Mouse (Mus musculus): ENCODE data around the gene Krt80.
A peak's percentile ranks its signal among the peaks of the same experiment; 100 is the strongest.

Krt80 gene

GRCm38 (mm10) chr15:101320010-101320617, 49.8 kb downstream of the Krt80 start:
- no peak for ATAC-seq (ENCODE audit: insufficient number of reproducible peaks, low FRiP score, low TSS enrichment)

GRCm38 (mm10) chr15:101318889-101319765, 50.8 kb downstream of the Krt80 start:
- ATAC-seq (ENCODE audit: insufficient number of reproducible peaks, low FRiP score, low TSS enrichment), result no peak

DNA sequence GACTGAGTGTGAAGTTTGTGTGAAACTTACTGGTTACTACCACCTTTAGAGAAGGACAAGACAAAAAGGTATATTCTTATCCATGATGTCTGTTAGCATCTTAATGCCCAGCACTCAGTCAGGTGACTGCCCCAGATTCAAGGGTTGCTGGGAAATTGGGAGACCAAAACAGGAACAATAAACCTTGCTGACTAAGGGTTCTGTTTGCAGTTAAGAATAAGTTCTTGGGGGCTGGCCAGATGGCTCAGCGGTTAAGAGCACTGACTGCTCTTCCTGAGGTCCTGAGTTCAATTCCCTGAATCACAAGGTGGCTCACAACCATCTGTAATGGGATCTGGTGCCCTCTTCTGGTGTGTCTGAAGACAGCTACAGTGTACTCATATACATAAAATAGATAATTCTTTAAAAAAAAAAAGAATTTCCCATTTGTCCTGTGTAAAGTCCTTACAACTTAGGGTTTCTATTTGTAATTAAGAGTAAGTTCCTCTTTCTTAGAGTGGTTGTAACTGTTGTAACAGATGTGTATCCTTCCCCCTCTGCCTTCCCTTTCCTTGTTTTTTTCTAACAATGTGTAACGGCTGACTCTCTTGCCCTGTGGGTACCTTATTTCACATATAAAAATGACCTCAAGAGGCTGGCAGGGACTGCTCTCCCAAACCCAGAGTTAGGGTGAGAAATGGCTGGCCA, 52.0 kb downstream of the Krt80 start:
- ATAC-seq (ENCODE audit: insufficient number of reproducible peaks, low FRiP score, low TSS enrichment), result no peak

DNA sequence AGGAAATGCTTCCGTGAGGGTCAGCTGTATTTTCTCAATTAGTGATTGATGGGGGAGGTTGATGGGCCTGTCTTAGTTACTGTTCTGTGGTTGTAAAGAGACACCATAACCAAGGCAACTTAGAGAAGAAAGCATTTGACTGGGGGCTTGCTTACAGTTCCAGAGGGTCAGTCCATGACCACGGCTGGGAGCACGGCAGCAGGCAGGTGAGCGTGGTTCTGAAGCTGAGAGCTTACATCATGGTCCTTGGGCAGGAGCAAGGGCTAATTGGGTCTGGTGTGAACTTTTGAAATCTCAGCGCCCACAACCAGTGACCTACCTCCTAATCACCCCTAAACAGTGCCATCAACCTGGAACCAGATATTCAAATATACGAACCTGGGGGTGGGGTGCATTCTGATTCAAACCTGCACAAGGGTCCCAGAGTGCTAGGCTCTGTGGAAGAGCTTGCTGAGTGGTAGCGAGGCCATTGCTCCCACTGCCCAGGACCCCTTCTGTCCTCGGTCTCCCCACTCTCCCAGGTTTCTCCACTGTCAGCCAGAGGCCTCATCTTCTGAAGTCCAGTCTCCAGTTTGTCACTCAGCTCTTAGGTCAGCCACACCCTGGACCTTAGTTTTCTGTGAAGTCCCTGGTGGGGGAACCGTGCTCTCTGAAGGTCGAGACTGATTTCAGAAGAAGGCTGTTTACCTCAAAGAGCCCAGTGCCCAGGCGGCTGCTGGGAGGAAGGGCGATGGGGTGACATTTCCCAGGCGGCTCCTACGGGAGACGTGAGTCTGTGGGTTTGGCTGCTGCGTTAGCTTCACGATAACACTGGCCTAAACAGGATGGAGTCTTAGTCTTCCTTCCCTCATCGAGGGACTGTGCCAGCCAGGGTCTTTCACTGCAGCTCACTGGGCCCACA, 52.8 kb downstream of the Krt80 start:
- ATAC-seq (ENCODE audit: insufficient number of reproducible peaks, low FRiP score, low TSS enrichment), result no peak

DNA sequence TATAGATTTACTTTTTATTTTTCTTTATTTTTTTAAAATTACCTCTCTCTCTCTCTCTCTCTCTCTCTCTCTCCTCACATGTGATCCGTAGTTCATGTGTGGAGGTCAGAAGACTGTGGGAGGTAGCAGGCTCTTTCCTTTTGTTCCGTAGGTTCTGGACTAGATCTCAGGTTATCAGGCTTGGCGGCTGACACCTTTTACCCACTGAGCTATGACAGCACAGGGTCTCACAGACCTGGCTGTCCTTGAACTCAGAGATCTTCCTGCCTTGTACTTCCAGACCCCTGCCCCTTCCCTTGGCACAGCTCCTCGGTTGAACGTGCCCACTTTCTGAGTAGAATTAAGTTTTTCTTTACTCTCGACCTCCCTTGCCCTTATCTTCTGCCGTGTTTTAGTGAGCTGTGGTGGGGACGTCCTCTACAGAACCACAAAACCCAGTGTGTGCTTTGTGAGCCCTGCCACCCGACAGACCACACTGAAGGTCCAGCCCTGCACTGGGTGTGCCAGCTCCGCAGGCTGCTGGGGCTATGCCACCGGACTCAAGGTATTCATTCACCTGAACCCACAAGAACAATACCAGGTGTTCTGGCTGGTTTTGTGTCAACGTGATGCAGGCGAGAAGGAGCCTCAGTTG, 53.6 kb downstream of the Krt80 start:
- no peak for ATAC-seq (ENCODE audit: insufficient number of reproducible peaks, low FRiP score, low TSS enrichment)

DNA sequence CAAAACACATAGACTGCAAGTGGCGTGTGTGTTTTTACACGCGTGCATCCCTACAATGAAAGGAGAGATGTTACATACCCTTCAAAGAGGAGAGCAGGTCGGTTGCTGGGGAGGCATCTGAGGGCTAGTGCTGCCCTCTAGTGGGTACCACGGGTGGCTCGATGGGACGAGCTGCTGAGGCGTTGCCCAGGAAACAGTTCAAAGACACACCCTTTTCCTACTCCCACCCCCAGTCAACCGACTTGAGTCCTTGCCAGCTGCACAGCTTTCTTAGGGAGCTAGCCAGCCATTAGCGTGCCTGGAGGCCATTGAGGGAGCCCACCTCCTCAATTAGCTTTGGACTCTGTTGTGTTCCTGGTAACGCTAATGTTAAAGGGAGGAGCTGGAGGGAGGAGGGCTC, 54.1 kb downstream of the Krt80 start:
- peak; percentile 64; the same call in 1 of the 2 replicates for ATAC-seq (ENCODE audit: insufficient number of reproducible peaks, low FRiP score, low TSS enrichment)

GRCm38 (mm10) chr15:101315378-101315777, 54.6 kb downstream of the Krt80 start:
- ATAC-seq (ENCODE audit: insufficient number of reproducible peaks, low FRiP score, low TSS enrichment), result 0 out of 2 replicates have a peak, but pooled peaks have one; percentile 10

DNA sequence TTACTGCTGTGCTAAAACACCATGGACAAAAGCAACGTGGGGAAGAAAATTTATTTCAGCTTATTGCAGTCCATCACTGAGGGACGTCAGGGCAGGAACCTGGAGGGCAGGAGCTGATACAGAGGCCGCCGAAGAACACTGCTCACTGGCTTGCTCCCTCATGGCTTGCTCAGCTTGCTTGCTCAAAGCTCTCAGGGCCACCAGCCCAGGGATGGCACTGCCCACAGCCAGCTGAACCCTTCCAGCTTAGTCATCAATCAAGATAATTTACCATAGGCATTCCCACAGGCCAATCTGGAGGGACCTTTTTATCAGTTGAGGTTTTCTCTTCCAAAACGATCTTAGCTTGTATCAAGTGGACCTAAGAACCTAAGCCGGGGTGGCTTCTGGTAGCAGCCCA, 58.0 kb downstream of the Krt80 start:
- no peak for ATAC-seq (ENCODE audit: insufficient number of reproducible peaks, low FRiP score, low TSS enrichment)

DNA sequence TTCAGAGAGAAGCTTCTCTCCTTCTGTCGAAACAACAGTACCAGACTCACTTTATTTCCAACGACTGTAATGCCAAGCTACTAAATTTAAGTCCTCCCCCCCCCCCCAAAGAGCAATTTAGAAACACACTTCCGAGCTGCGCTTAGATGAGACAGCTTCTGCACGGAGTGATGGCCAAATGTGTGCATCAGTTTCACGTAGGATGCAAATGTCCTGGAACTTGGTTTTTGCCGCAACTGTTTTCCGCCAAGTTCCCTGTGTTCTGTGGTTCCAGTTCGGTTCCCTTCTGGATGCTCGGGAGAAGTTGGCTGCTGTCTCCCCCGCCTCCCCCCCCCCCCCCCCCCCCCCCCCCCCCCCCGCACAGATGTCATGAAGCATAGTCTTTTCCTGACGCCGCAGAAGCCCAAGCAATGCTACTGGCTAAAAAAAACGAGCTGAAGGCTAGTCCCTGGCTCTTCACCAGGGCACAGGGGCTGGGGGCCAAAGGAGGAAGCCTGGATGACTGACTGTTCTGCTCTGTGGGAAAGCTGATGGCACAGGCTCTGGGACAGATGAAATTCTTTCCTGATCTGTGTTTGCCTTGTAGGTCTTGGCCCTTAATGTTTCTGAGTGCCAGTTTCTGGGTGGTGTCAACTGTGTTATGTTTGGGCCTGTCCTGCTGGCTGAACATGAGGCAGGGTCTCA, 58.7 kb downstream of the Krt80 start:
- ATAC-seq (ENCODE audit: insufficient number of reproducible peaks, low FRiP score, low TSS enrichment), result no peak

DNA sequence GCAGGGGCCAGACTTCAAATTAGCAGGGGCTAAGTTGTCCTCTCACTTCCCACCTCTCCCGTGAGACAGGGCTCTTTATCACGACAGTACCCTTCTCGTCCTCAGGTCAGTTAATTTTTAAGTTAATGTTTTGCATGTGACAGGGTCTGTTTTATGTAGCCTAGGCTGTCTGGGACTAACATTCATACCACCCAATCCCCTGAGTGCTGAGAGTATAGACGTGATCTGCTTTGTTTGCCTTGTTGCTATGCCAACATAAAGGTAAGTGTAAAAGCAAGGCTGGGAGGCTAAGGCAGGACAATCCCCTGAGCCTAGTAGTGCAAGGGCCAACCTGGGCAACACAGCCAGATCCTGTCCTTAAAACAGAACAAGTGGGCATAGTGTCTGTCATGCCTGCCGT, 60.5 kb downstream of the Krt80 start:
- ATAC-seq (ENCODE audit: insufficient number of reproducible peaks, low FRiP score, low TSS enrichment), result no peak

GRCm38 (mm10) chr15:101308440-101309348, 61.3 kb downstream of the Krt80 start:
- ATAC-seq (ENCODE audit: insufficient number of reproducible peaks, low FRiP score, low TSS enrichment), result no peak

DNA sequence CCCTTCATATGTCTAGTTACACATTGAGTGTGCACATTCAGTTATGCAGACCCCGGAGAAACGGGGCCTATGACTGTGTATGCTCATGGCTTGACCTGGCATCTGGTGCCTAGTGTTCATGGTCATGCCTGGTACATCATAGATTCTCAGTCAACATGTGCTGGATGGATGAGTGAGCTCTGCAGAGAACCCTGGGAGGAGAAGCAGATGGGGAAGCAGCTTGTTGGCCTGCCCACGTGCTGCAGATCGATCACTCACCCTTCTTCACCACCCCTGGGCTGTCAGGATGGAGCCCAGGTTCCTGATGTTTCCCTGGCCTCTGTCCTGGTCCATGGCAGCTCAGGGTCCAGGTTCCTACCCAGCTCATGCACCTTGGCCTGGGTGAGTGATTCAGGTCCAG, 63.5 kb downstream of the Krt80 start:
- no peak for ATAC-seq (ENCODE audit: insufficient number of reproducible peaks, low FRiP score, low TSS enrichment)

DNA sequence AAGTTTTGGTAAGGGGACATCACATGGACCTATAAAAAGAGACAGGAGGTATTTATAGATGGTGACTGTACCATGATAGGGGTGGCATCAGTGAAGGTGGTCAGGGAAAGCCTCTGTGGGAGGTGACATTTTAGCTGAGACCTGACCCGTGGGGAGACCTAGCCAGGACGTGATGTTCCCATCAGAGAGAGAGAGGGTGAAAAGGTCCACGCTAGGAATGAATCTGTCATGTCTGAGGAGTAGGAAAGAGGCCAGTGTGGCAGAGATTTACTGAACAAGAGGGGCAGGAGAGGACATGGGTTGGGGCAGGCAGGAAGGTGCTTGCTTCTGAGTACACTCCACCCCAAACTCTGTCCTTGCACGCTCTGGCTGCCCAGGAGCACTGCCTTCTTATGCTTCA, 66.1 kb downstream of the Krt80 start:
- no peak for ATAC-seq (ENCODE audit: insufficient number of reproducible peaks, low FRiP score, low TSS enrichment)

- no peak for ATAC-seq (ENCODE audit: insufficient number of reproducible peaks, low FRiP score, low TSS enrichment)
These were observed 67.8 kb downstream of the Krt80 start for GRCm38 (mm10) chr15:101302201-101302600.

DNA sequence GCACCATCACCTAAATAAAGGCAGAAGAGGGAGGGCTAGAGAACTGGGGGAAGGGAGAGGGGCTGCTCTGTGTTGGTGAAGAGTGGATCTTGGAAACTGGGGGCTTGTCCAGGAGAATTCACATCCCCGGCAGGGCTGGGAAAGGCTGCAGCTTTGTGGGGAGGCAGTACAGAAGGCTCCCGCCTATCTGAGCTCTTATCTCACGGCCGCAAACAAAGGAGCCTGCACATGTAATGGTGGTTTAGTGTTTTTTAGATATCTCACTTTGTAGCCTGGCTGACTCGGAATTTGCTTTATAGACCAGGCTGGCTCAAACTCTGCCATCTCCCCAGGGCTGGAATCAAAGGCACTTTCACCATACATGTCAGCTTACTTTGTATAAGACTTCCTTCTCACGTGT, 69.8 kb downstream of the Krt80 start:
- no peak for ATAC-seq (ENCODE audit: insufficient number of reproducible peaks, low FRiP score, low TSS enrichment)

DNA sequence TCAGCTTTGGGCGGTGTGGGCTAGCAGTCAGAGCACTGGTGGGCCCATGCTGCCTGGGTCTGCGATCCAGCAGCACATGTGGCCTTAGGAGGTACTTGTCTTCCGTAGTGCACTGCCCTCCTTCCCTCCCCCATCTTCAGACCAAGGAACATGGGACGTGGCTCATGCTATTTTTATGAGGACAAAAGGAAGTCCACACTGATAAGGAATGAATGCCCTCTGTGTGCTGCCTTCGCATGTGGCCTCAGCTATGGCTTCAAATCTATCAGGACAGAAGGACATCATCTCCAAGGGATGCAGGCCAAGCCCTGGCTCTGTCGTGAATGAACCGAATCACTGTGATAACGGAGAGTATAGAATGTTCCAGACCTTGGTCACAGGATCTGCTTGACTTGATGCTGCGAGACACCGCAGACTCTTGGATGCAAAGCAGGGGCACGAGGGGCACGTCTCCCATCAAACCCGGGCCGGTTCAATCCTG, 70.4 kb downstream of the Krt80 start:
- no peak for ATAC-seq (ENCODE audit: insufficient number of reproducible peaks, low FRiP score, low TSS enrichment)

DNA sequence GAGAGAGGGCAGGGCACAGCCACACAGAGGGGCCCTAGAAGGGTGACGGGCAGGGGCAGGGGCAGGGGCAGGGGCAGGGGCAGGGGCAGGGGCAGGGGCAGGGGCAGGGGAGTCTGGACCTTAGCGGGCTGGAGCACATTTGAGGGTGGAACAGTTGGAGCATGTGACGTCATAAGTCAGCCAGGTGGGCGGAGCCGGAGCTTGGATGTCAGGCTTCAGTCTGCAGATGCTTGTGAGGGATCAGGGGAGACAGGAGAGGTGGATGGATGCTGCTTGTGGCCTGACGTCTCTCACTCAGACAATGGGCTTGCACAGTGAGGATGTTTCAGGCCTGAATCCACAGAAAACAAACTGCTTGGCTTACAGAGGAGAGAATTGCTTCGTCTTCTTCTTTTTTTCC, 71.4 kb downstream of the Krt80 start:
- ATAC-seq (ENCODE audit: insufficient number of reproducible peaks, low FRiP score, low TSS enrichment), result no peak

- ATAC-seq (ENCODE audit: insufficient number of reproducible peaks, low FRiP score, low TSS enrichment), result no peak
These were observed 72.0 kb downstream of the Krt80 start for GRCm38 (mm10) chr15:101297988-101298387.

Measured in cerebellum, adult (tissue).